Mouse (Mus musculus) heart, postnatal 10 days (tissue): ENCODE results near the gene 3110021N24Rik. TPM values are rescaled to one million over a fixed set of nuclear protein-coding genes. Genes with fewer than 3 reads are reported as not detected.
A peak's percentile ranks its signal among the peaks of the same experiment; 100 is the strongest.
"Not testable (repeated sequence)": the region's sequence is repeated elsewhere in the genome, so short reads cannot be mapped to it uniquely, and the experiment has no call there.

Experiments
- DNase-seq, 2 experiments: peaks; one replicate each; pipeline ENCODE4 v3.0.0; 2021
- intact Hi-C: fragments of 180-260 bp; cut with DNase I; formaldehyde crosslinking; loops from one replicate; pipeline ENCODE4 v1.15.1; 2025
- total RNA-seq, 2 experiments: library from RNA; stranded (reverse); gene quantifications; 2 replicates each; pipeline ENCODE4 v1.2.3; 2021

Gene 3110021N24Rik
- under 1 TPM; 0.29 to 0.47 TPM for total RNA-seq

- intact Hi-C loops, result no loop called here
Observed at GRCm38 (mm10) chr4:108719349-108719748, at the start of gene 3110021N24Rik. Gene 3110021N24Rik, plus strand, starts transcription at chr4:108719649.

GRCm38 (mm10) chr4:108686156-108686555, 33.3 kb upstream of the 3110021N24Rik start:
- DNase-seq, result no peak
- intact Hi-C loops, result no loop called here

More at GRCm38 (mm10) chr4:108719349-108719748, at the start of gene 3110021N24Rik:
- no peak for DNase-seq

- DNase-seq, intact Hi-C loops: not testable (repeated sequence)
Observed at GRCm38 (mm10) chr4:108687098-108687497, 32.4 kb upstream of the 3110021N24Rik start.

GRCm38 (mm10) chr4:108690479-108690878, 29.0 kb upstream of the 3110021N24Rik start:
- no peak for DNase-seq
- intact Hi-C loops, result loop anchor here (10.0 kb wide), 2 partner anchors 174 to 284 kb away; no protein-coding TSS in a partner anchor

GRCm38 (mm10) chr4:108691469-108691868, 28.0 kb upstream of the 3110021N24Rik start:
- intact Hi-C loops, result loop anchor here (10.0 kb wide), 2 partner anchors 173 to 283 kb away; no protein-coding TSS in a partner anchor
- DNase-seq, result no peak

GRCm38 (mm10) chr4:108696934-108697333, 22.5 kb upstream of the 3110021N24Rik start:
- intact Hi-C loops, result loop anchor here (5.0 to 10.0 kb wide), 3 partner anchors 85 to 278 kb away; partner anchors contain the start of gene Zfyve9
- DNase-seq, result peak; percentile 37 to 47

GRCm38 (mm10) chr4:108708209-108708608, 11.2 kb upstream of the 3110021N24Rik start:
- DNase-seq, result peak; percentile 24 to 32
- intact Hi-C loops, result no loop called here

GRCm38 (mm10) chr4:108721245-108721784, 1.9 kb downstream of the 3110021N24Rik start:
- no peak for DNase-seq
- intact Hi-C loops, result no loop called here

GRCm38 (mm10) chr4:108724102-108724501, 4.7 kb downstream of the 3110021N24Rik start:
- DNase-seq, result no peak
- intact Hi-C loops, result no loop called here

GRCm38 (mm10) chr4:108730450-108730849, 11.0 kb downstream of the 3110021N24Rik start:
- intact Hi-C loops, result no loop called here
- no peak for DNase-seq

GRCm38 (mm10) chr4:108731582-108731981, 12.1 kb downstream of the 3110021N24Rik start:
- DNase-seq, result no peak
- intact Hi-C loops, result no loop called here

- DNase-seq, result no peak
- intact Hi-C loops, result no loop called here
Observed at GRCm38 (mm10) chr4:108746160-108746873, 26.9 kb downstream of the 3110021N24Rik start.

- DNase-seq, result no peak
- intact Hi-C loops, result no loop called here
Observed at GRCm38 (mm10) chr4:108759583-108759982, 40.1 kb downstream of the 3110021N24Rik start.

- DNase-seq, result no peak
- intact Hi-C loops, result no loop called here
Observed at GRCm38 (mm10) chr4:108768527-108768926, 49.1 kb downstream of the 3110021N24Rik start.

GRCm38 (mm10) chr4:108779763-108780056, 60.3 kb downstream of the 3110021N24Rik start:
- intact Hi-C loops, result loop anchor here (5.0 kb wide), 1 partner anchor 82 kb away; no protein-coding TSS in a partner anchor
- DNase-seq, result no peak

GRCm38 (mm10) chr4:108780057-108780863, 60.8 kb downstream of the 3110021N24Rik start, which contains the start of gene Zfyve9:
Gene Zfyve9, minus strand, starts transcription at chr4:108780798.
- peak; percentile 87 to 90 for DNase-seq
- intact Hi-C loops, result loop anchor here (5.0 kb wide), 1 partner anchor 83 kb away; no protein-coding TSS in a partner anchor

GRCm38 (mm10) chr4:108780864-108781205, 61.4 kb downstream of the 3110021N24Rik start:
- intact Hi-C loops, result loop anchor here (5.0 kb wide), 1 partner anchor 84 kb away; no protein-coding TSS in a partner anchor
- no peak for DNase-seq

GRCm38 (mm10) chr4:108781596-108781995, 62.1 kb downstream of the 3110021N24Rik start:
- intact Hi-C loops, result loop anchor here (5.0 kb wide), 1 partner anchor 84 kb away; no protein-coding TSS in a partner anchor
- DNase-seq, result peak in 1 of 2 experiments; percentile 4

- intact Hi-C loops, result loop anchor here (5.0 kb wide), 1 partner anchor 85 kb away; no protein-coding TSS in a partner anchor
- DNase-seq, result peak in 1 of 2 experiments; percentile 13
Observed at GRCm38 (mm10) chr4:108782421-108783085, 63.1 kb downstream of the 3110021N24Rik start.

GRCm38 (mm10) chr4:108789258-108789936, 69.9 kb downstream of the 3110021N24Rik start:
- intact Hi-C loops, result no loop called here
- DNase-seq, result no peak
